Mouse (Mus musculus) lung, postnatal 36 days (tissue): ENCODE results near the gene Mrps16.

Experiments used
- DNase-seq: peaks from one replicate; pipeline ENCODE4 v3.0.0; 2022; ENCODE audit warnings: mixed read lengths

Mrps16 gene

GRCm38 (mm10) chr14:20393205-20393913 lies at the start of gene Mrps16:
Mrps16 (minus strand) TSS chr14:20393634.
- peak; percentile 98 for DNase-seq

GRCm38 (mm10) chr14:20442252-20442651 lies 48.8 kb upstream of the Mrps16 start:
- no peak for DNase-seq

- DNase-seq, result no peak
These were observed 43.5 kb upstream of the Mrps16 start for GRCm38 (mm10) chr14:20436976-20437375.

- DNase-seq, result no peak
These were observed 39.0 kb upstream of the Mrps16 start for GRCm38 (mm10) chr14:20432420-20432819.

GRCm38 (mm10) chr14:20431726-20432125 lies 38.3 kb upstream of the Mrps16 start:
- no peak for DNase-seq

- DNase-seq, result no peak
These were observed 36.4 kb upstream of the Mrps16 start for GRCm38 (mm10) chr14:20429833-20430232.

GRCm38 (mm10) chr14:20428593-20428992 lies 35.2 kb upstream of the Mrps16 start:
- DNase-seq, result no peak

- DNase-seq, result no peak
These were observed 29.6 kb upstream of the Mrps16 start for GRCm38 (mm10) chr14:20423046-20423445.

- peak; percentile 4 for DNase-seq
These were observed 28.8 kb upstream of the Mrps16 start for GRCm38 (mm10) chr14:20422257-20422656.

- DNase-seq, result peak; percentile 57
These were observed 6.6 kb upstream of the Mrps16 start for GRCm38 (mm10) chr14:20400071-20400470.

GRCm38 (mm10) chr14:20398864-20399263 lies 5.4 kb upstream of the Mrps16 start:
- DNase-seq, result peak; percentile 31

GRCm38 (mm10) chr14:20397220-20397619 lies 3.8 kb upstream of the Mrps16 start:
- no peak for DNase-seq

GRCm38 (mm10) chr14:20392326-20392725 lies 1.1 kb downstream of the Mrps16 start:
- no peak for DNase-seq

GRCm38 (mm10) chr14:20389446-20390079 lies 3.9 kb downstream of the Mrps16 start:
- no peak for DNase-seq

GRCm38 (mm10) chr14:20388441-20389129 lies 4.8 kb downstream of the Mrps16 start, which contains the start of gene Dnajc9:
Dnajc9 (minus strand) TSS chr14:20388910.
- DNase-seq, result peak; percentile 97

- DNase-seq, result peak; percentile 34
These were observed 13.5 kb downstream of the Mrps16 start for GRCm38 (mm10) chr14:20379753-20380430.

- DNase-seq, result peak; percentile 73
These were observed 14.3 kb downstream of the Mrps16 start for GRCm38 (mm10) chr14:20379087-20379640.

- DNase-seq, result peak; percentile 72
These were observed 14.9 kb downstream of the Mrps16 start for GRCm38 (mm10) chr14:20378313-20379061.

GRCm38 (mm10) chr14:20377112-20377521 lies 16.3 kb downstream of the Mrps16 start:
- no peak for DNase-seq

- no peak for DNase-seq
These were observed 21.6 kb downstream of the Mrps16 start for GRCm38 (mm10) chr14:20371854-20372253.

- no peak for DNase-seq
These were observed 22.6 kb downstream of the Mrps16 start for GRCm38 (mm10) chr14:20370798-20371197.

- peak; percentile 7 for DNase-seq
These were observed 25.2 kb downstream of the Mrps16 start for GRCm38 (mm10) chr14:20368271-20368670.
